Mouse (Mus musculus) heart, adult 2 months (tissue): ENCODE results near the gene Dhcr24.

Source experiments
- CTCF ChIP-seq: fragments of 200-600 bp; IDR thresholded peaks from 2 replicates; pipeline ENCODE4 v1.8.1; 2022; ENCODE audit warnings: antibody characterized with exemption, mild to moderate bottlenecking, moderate library complexity
- POLR2A ChIP-seq: fragments of 200-500 bp; IDR thresholded peaks from 2 replicates; pipeline ENCODE4 v1.6.1; 2011; ENCODE audit warnings: mild to moderate bottlenecking, low read depth, low read length, control low read depth; ENCODE audit not compliant: insufficient read depth

DNA sequence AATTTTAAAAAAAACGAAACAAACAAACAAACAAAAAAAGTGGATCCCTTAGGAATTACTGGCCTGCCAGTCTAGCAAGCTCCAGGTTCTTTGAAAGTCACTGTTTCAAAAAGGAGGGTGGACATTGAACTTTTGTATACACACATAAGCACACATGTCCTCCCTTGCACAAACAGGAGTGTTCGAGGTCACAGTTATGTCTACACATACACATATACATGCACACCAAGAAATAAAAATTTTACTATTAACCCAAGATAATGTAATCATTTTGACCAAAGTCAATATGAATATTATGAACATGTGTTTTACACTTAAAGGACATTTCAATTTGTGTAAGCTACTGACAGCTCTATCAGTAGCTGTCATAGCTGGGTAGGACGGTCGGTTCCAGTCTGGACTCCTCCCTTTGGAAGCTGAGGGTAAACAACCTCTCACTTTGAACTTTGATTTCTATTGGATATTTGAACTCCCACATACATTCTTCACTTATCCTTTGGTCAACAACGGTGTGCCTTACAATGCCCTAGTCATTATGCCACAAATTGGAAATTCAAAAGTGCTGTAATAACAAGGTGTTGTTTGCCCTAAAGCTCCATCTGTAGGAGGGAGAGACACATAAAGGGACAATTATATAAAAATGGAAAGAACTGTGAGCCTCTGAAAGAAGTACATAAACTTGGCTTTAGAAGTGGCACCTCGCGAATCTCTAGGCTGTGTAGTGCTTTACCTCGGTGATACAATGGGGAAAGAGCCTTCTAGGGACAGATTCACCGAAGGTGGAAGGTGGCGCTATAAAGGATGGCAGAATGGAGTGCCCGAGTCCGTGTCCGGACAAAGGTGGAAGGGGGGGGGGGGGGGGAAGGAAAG lies 1.3 kb upstream of the Dhcr24 start:
- no peak for TF ChIP-seq POLR2A
- no peak for TF ChIP-seq CTCF
